Mouse (Mus musculus) A20 (cell line): ENCODE results near the gene Adam12.

Experiments used
- DNase-seq: peaks from one replicate; pipeline ENCODE4 v3.0.0-alpha.2; 2011; ENCODE audit warnings: low read depth, low spot score

The Adam12 gene

DNA sequence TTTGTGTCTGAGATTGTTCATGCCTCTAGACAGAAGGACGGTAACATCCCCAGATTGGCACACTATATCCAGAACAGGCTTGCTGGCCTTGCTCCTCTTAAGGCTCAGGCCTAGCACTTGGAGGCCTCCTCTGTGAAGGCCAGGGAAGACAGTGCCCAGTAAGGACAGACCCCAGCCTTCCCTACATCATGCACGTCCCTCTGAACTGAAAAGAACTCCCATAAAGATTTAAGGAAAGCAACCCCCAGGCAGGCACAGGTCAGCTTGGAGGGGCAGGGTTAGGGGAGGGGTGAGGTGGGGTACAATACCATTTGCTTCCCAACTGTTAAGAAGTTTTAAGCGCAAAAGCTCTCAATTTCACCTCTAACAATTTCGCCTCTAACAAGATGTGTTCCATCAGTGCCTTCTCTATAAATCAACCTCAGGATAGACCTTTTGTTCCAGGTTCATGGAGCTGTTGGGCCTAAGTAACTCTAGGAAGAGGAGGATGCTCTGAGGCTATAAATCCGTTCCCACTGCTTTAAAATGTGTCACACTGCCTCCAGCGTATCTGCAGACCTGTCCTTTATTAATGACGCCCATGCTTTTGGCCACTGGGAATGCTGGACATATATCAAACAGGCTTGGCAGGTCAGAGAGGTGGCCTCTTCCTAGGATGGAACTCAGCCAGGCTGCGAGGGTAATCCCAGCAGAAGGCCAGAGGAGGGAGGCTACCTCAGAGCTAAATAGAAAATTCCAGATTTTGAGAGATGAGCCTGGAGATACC, 150.5 kb downstream of the Adam12 start:
- no peak for DNase-seq

DNA sequence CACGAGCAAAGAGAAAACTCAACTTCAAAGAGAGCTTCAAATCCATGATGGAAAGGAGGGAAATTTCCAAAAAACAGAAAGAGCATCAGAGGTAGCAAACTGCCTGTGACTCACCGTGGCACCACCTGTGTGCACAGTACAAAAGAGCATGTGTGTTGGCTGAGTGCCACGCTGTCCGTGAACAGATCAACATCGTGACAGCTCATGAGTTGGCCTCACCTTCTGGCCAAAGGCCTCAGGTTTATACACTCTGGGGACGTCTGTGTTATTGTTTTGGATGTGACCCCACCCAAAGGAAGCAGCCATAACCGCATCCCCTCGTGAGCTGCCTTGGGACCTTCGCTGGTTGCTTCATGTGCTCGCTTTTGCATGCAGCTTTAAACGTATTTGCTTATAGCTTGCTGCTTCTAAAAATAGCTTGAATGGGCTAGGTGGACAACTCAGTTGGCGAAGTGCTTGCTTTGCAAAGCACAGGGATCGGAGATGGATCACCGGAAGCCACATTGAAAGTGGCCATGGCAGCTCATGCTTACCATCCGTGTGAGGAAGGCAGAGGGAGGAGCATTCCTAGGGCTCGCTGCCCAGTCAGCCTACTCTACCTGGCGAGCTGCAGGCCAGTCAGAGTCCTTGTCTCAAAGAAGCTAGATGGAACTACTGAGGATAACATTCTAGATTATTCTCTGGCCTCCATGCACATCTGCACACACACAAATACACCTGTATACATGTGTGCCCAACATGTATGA, 151.8 kb downstream of the Adam12 start:
- DNase-seq = no peak

DNA sequence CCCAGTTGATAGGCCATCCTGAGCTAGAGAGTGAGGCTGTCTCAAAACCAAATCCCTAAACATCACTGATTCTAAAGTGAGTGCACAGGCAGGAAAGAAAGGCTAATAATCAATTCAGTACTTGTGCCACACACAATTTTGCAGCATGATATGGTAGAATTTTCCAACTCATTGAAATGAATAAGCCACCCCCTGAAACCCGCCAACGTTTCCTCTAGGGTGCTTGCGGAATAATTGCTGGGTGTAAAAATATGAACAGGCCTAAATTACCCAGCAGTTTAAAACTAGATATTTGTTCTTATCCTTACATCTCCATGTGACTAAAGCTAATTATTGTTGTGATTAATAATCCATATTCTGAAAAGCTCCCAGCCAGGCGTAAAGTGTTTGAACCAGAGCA, 154.3 kb downstream of the Adam12 start:
- DNase-seq = no peak

DNA sequence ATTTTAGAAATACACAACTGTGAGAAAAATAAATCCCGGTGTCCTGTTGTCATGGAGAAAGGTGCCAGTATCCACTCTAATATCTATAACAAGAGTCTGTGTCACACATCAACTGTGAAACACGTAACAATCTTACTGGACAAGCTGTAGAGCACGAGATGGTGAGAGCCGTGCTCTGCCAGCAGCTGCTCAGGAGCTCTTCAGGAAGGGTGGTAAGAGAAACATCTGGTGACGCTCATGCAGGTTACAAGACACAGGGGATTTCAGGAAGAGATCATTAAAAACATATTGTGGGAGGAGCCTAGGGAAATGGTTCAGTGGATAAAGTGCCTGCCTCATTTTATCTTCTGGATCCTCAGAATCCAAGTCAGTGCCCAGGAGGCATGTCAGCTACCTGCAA, 158.9 kb downstream of the Adam12 start:
- DNase-seq = no peak

DNA sequence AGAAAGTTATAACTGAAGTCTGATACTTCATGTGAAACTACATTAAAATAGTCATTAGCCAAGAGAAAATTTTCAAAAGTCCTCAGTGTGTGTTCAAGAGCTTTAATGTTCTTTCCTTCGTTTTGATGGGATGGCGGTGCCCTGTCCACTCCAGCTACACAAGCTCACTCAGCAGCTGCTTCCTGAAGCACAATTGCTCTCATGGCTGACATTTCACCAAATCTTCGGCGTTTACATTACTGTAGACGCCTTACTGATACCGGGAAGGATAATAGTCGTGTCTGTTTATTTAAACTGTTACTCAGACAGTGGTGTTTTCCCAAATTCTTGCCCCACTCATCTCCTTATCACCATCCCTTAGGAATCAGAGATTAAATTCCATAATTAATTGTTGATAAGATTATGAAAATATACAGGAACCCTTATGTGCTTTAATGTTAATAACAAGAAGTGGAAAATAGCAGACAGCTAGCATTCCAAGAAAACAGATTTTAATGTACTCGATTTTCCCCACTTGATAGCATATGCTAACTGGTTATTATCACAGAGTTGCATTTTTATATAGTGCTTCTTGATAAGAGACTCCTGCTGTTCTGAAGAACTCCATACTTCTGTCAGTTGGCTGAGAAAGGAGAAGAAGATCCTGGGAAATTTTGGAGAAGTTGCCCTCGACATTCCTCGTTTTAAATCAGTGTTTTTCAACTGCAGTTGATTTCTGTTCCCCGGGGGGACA, 160.6 kb downstream of the Adam12 start:
- DNase-seq = no peak

DNA sequence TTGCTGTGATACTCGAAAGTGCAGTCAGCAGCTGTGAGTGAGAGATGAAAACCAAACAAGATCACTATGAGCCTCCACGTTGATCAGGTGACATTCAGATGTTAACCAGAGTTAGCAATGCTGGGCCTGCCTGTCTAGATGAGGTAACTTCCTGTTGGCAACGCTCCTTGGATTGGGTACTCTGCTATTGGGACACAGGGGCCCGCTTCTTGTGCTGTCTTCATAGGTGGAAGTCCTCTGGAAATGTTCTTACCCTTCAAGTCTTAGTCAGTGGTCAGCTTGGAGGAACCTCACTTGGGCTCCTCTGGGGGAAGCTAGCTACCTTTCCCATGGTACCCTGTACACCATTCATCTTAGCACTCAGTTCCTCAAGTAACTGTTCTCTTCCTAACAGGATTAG, 169.3 kb downstream of the Adam12 start:
- DNase-seq = no peak

DNA sequence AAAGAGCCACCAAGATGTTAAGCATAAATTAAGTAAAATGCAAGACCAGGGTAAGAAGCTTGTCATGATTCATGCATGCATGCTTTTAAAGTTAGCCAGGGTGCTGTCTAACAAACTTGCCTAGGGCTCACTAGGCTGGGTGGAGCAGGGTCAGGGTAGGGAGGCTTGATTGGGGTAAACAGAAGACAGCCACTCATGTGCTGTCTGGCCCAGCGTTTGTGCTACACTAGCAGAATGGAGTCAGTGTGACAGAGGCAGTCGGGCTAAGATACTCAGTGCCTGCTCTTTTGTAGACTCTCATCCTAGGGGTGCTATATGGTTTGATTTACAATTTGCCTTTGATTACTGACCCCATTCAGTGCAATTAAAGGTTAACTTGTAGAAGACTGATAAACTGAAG, 179.5 kb downstream of the Adam12 start:
- no peak for DNase-seq

DNA sequence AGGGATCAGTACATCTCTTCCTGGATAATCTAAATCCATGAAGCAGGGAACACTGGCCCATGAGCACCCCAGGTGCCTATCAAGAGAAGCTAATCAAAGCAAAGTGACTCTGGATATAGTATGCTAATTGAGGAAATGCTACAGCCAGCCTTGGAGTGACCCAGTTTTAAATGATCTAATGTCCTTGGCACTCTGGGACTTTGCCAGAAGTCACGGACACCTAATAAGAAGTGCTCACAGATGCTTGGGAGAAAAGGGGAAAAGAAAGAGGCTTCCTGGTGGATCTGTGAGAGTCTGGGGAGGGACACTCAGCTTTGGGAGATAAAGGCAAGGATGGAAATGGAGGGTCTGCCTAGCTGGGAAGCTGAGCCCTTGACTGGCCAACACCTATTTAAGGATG, 181.6 kb downstream of the Adam12 start:
- DNase-seq = no peak

DNA sequence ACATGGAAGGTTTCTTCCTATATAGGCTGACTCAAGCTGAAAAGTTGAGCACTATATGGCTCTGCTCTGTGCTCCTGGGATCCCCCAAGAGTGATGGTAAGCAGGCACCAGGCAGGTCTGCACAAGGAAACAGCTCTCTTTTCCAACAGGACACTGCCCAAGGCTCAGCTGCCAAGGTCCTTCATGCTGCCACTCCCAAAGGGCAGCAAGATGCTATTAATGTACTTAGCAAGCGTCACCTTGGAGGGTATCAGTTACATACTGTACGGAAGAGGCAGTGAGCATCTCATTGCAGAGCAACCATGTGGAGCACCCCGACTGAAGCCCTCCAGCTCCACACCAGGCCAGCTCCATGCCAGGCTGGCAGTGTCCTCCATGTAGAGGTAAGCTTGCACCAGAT, 185.6 kb downstream of the Adam12 start:
- no peak for DNase-seq

DNA sequence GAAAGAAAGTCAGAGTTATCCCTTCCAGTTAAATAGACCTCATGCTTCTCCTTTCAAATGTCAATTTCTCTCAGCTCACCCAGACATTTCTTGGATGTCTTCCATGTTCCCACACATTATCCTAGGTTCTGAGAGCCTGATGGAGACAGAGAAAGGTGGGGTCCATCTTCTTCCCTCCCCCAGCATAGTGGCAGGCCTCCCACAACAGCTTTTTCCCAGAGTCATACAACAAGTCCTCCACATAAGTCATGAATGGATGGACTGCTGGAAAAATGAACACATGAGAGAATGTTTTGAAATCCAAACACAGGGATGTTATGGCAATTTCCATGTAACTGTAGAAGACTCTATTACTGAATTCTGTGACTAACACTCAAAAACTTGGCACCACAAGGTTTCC, 188.4 kb downstream of the Adam12 start:
- no peak for DNase-seq

DNA sequence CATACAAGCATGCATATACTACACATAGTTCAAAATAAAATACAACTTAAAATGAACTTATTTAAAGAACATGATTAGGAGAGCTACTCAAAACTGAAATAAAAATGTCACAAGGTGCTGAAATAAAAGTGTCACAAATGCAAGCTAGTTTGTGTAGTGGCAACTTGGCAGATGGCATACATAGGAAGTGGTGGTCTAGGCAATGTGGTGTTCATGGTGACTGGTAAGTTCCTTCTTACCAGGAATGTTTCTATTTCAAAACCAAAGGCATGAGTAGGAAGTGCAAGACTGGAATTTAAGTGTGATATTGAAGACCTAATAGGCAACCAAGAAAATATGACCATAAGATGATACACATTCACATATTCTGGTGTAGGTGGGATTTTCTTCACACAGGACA, 189.3 kb downstream of the Adam12 start:
- DNase-seq = no peak

DNA sequence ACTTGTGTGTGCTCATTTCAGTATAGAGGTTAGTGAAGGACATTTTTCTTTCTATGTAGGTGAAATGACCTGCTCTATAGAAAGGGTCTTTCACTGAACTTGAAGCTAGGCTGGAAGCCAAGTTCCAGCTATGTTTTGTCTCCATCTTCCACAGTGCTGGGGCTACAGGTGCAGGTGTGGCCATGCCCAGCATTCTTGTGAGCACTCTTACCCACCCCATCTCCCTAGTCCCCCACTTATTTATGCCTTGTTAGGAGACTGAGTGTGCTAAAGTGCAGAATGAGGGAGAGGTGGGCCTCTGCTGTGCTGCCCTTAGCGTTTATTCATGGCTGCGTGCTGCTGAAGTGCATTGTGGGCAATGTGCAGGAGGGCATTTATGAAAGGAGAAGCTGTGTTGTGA, 198.0 kb downstream of the Adam12 start:
- no peak for DNase-seq

DNA sequence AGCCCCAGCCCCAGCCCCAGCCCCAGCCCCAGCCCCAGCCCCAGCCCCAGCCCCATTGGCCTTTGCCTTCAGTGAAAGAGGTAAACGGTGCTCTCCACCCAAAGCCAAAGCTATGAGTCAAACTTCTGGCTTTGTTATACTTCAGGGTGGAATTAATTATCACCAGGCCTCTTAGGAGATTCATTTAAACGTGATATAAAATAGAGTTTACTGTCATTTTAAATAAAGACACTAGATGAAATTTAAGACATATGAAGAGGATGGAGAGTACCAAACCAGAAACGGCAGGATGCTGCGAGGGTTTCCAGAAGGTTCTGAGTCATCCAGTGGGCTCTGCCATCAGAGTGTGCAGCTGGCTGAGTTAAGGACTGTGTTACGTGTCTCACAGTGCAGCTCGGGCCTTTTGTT, 199.0 kb downstream of the Adam12 start:
- DNase-seq = no peak

DNA sequence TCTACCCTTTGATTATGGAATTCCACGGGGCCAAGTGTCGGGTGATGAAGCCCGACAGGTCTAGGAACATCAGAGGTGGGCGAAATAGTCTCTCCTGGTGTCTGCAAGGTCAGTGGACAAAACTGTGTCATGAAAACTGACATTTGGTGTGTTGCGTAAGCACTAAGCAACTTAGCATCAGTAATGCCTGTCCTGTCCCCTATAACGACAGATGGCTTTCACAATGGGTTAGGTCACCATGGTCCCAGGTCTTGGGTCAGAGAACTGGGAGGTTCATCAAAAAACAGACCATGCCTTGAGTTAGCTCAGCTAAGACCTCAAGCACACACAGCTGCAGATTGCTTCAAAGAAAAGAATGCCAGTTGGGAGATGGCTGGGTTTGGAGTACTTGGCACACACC, 200.2 kb downstream of the Adam12 start:
- DNase-seq = no peak

DNA sequence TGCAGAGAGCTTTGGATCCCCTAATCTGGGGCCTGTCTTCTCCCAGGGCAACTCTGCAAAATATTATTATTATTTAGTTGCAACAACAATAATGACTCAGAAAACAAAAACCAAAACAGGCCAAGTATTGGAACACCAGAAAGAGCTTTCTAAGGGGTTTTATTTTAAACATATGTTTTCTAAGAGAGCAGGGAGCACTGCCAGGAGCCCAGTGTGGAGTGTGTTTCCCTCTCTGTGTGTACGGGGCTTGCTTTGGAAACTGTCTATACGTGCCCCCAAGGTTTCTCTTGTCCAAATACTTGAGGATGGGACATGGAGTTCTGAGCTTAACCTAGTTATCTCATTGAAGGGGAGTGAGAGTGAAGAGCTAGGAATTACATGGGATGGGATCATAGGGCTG, 200.7 kb downstream of the Adam12 start:
- no peak for DNase-seq

DNA sequence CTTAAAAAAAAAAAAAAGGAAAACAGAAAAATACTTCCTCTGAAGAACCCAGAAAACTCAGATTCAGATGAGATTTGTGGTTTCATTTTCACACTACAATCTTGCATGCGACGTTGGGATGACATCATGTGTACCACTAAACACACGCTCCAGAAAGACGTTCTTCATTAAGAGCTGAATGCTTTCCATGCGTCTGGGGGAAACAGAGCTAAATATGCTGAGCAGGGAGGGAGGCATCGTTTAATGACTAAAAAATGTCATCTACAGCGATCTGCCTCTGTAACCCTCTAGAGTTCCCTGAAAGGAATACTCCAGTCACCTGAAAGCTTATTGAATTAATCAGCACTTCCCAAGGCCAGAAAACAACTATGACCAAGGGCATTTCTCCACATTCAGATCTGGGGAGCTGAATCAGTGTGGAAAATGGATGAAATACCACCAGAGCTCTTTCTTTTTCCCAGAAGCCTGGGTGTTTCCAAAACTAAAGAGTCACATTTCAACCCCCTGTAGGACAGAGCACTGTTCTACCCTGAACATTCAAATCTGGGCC, 203.6 kb downstream of the Adam12 start:
- DNase-seq = no peak

DNA sequence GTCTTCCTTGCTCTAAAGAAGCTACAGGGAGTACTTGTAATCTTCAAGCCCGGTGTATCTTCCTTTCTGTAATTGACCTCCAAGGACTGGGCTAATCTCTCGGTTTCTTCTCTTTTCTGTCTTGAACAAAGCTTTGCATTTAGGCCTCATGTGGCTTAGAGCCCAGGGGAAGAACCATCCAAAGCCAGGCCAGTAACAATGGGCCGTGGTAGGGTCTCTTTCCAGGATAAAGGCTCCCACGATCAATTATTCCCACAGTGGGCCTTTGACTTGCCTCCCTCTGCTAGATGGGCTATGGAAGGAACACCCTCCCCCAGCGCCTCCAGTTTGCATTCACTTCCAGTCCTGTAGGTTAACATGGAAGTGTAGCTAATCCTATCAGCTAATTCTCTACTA, 204.9 kb downstream of the Adam12 start:
- DNase-seq = no peak

DNA sequence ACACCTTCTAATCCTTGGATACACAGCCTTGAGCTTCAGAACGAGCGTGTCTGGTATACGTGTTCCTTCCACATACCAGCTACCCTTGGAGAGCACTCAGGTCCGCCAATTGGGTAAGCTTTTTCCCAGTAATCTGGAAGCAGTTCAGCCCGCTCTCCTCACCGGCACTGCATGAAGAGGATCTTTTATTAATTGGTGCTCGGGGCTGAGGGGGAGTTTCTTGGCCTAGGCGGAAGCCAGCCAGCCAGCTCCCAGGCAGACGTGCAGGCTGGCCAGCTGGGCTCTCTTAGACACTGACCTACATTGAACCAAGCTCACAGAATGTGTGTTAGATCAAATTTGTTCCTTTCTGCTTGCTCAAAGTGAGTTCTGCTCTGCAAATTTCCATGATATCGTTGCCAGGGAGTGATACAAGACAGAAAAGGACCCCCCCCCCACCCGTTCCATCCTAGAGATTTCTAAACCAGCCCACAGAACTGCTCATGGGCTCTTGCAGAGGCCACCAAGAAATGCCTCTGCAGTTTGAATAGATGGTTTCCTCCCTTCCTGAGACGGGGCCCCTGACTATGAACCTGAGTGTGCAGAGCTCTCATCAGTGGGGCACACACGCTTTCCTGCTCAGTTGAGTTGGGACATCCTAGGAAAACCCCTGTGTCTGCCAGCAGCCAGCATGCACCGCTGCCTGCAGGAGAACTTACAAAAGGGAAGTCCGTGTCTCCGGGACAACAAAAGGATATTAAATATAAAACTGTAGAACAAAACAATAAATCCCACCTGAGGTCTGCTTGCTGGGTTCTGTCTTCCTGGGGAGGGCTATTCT, 205.5 kb downstream of the Adam12 start:
- DNase-seq = no peak

DNA sequence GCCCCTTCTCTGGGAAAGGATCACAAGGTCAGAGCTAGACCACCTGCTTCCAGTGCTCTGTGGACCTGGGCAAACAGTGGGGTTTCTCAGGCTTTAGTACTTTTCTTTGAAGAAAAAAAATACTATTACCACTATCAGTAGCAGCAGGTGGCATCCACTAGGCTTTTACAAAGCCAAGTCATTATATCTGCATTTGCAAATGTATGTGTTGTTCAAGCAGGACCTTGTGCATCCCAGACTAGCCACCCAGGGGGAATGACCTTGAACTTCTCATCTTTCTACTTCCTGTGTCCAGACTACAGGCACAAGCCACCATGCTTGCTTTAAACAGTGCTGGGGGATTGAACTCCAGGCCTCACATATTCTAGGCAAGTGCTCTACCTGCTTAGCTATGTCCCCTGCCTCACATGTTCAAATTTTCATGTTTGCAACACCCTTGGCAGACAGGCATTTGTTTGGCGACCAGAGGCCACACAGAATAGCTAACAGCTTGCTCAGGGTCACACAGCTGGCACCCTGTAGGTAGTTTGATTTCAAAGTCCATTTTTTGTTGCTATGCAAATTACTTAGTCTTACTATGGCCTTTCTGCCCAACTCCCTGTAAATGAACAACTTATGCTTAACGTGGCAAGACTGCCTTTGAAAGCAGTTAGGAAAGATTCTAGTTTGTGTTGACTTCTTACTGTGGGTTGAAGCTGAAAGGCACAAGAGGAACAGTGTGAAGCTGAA, 209.6 kb downstream of the Adam12 start:
- no peak for DNase-seq

DNA sequence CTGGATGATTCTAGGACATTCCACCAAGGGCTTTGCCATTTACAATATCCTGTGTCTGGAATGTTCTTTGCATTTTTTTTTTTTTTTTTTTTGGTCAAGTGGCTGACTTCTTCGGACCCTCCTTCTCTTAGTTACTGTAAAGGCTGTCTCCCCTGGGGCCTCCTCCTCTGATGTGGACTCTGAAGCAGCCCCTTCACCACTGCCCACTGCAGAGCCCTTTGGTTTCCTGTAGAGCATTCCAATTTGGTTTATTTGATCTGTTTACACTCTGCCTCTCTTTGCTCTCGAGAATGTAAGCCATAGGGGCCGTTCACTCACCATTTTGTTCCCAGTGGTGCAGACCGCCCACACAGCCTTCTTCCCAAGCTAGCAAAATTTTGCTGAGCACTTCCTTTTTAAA, 216.7 kb downstream of the Adam12 start:
- no peak for DNase-seq

DNA sequence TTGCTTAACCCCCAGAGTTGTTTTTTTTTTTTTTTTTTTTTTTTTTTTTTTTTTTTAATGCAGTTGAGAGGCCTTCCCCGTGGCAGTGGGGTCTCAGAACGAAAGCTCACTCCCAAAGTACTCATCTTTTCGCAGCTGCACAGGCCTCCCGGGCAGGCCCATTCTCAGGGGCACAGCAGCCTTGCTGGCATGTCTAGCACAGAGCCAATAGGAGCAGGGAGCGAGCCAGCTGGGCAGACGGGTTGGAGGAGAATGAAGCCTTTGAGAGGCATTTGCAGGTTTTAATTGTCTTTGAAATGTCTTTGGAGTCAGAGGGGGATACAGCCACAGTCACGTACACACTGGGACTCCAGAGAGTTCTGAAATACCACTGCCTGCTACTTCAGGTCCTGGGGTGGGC, 217.2 kb downstream of the Adam12 start:
- DNase-seq = no peak
